Mouse (Mus musculus) lung, adult 2 months (tissue): ENCODE results near the gene Ccnf.

Experiments
- CTCF ChIP-seq: fragments of 200-500 bp; IDR thresholded peaks from 2 replicates; pipeline ENCODE4 v1.5.1; 2011; ENCODE audit warnings: mild to moderate bottlenecking, low read length, control low read depth; ENCODE audit not compliant: insufficient read depth
- POLR2A ChIP-seq: fragments of 200-500 bp; IDR thresholded peaks from 2 replicates; pipeline ENCODE4 v1.6.1; 2011; ENCODE audit warnings: low read depth, mild to moderate bottlenecking, control low read depth, low read length, borderline replicate concordance; ENCODE audit errors: extremely low read depth

GRCm38 (mm10) chr17:24288477-24288876 is 37.2 kb upstream of the Ccnf start:
- TF ChIP-seq CTCF = no peak
- no peak for TF ChIP-seq POLR2A
